Mouse (Mus musculus) forebrain, embryonic 16.5 days (tissue): ENCODE results near the gene 1700020N01Rik. TPM values are rescaled to one million over a fixed set of nuclear protein-coding genes. Genes with fewer than 3 reads are reported as not detected.

Experiments
- ATAC-seq: fragments of 200-750 bp; cut with Nextera tagmentation; 2 replicates; pipeline ENCODE4 v1.8.0; 2017; ENCODE audit warnings: mild to moderate bottlenecking, moderate library complexity
- H3K27ac ChIP-seq: fragments of 300-500 bp; sonication (generic); 2 replicates; pipeline ENCODE4 v1.5.1; 2014; ENCODE audit warnings: low read length, control low read depth
- H3K27me3 ChIP-seq: fragments of 300-500 bp; sonication (generic); replicated peaks from 2 replicates; pipeline ENCODE4 v1.6.1; 2014; ENCODE audit warnings: low read length; ENCODE audit not compliant: control insufficient read depth, insufficient read depth
- H3K36me3 ChIP-seq: fragments of 300-500 bp; sonication (generic); 2 replicates; pipeline ENCODE4 v1.6.1; 2014; ENCODE audit not compliant: control insufficient read depth, insufficient read depth
- H3K4me1 ChIP-seq: fragments of 300-500 bp; sonication (generic); replicated peaks from 2 replicates; pipeline ENCODE4 v1.6.1; 2014; ENCODE audit warnings: low read length; ENCODE audit not compliant: control insufficient read depth, insufficient read depth
- H3K4me2 ChIP-seq: fragments of 300-500 bp; sonication (generic); 2 replicates; pipeline ENCODE4 v1.6.1; 2014; ENCODE audit warnings: mild to moderate bottlenecking, low read length, control low read depth
- H3K4me3 ChIP-seq: fragments of 300-500 bp; sonication (generic); replicated peaks from 2 replicates; pipeline ENCODE4 v1.5.1; 2014; ENCODE audit warnings: mild to moderate bottlenecking, low read length, control low read depth
- H3K9ac ChIP-seq: fragments of 300-500 bp; sonication (generic); replicated peaks from 2 replicates; pipeline ENCODE4 v1.6.1; 2014; ENCODE audit warnings: low read depth, low read length, control low read depth
- H3K9me3 ChIP-seq: fragments of 300-500 bp; sonication (generic); 2 replicates; pipeline ENCODE4 v1.6.1; 2016; ENCODE audit warnings: low read length; ENCODE audit not compliant: control insufficient read depth
- WGBS: fragments of 180-500 bp; shearing (Covaris S2); extraction: QIAGEN DNeasy Blood & Tissue Kit; methylation state at CpG from one replicate; pipeline ENCODE4 v1.1.7; 2014; 5-methylcytosine and 5-hydroxymethylcytosine counted together
- polyA plus RNA-seq: library from polyadenylated mRNA; unstranded; fragments of >200 nt; fragmentation: Nextera tagmentation; extraction: Ambion mirVana; gene quantifications from 2 replicates; pipeline ENCODE4 v1.2.1, GENCODE M21; 2015

Gene 1700020N01Rik
- polyA plus RNA-seq, 1 experiment from 2014 or later, result not detected

- ATAC-seq, result no peak
- Histone ChIP-seq H3K4me1 (no peaks in the 10 kb centered on the region), H3K9me3 (no peaks in the 10 kb centered on the region), H3K4me2 (no peak overlapping the region), H3K27me3 (no peaks in the 10 kb centered on the region), H3K4me3 (no peak overlapping the region), H3K36me3 (no peaks in the 10 kb centered on the region), H3K9ac (no peak overlapping the region), H3K27ac (no peak overlapping the region)
- WGBS, result 67% methylated on average over 4 of the region's 4 CpGs
These were observed 4.7 kb upstream of the 1700020N01Rik start for GRCm38 (mm10) chr10:21588007-21588852.

GRCm38 (mm10) chr10:21600931-21601330 lies 8.0 kb downstream of the 1700020N01Rik start:
- WGBS, result 52% methylated on average over 5 of the region's 5 CpGs

GRCm38 (mm10) chr10:21604476-21604875 lies 11.5 kb downstream of the 1700020N01Rik start:
- no peak for ATAC-seq
- 63% methylated on average over 8 of the region's 8 CpGs for WGBS
- Histone ChIP-seq H3K27me3 (no peaks in the 10 kb centered on the region), H3K4me2 (no peak overlapping the region), H3K4me1 (peaks cover 15% of the 10 kb centered on the region), H3K27ac (no peak overlapping the region), H3K4me3 (no peak overlapping the region), H3K9ac (no peak overlapping the region), H3K9me3 (no peaks in the 10 kb centered on the region), H3K36me3 (no peaks in the 10 kb centered on the region)

More at GRCm38 (mm10) chr10:21600931-21601330, 8.0 kb downstream of the 1700020N01Rik start:
- no peak overlapping the region for H3K4me3 ChIP-seq
- no peaks in the 10 kb centered on the region for H3K27me3 ChIP-seq
- H3K4me1 ChIP-seq, result peaks cover 15% of the 10 kb centered on the region
- no peak for ATAC-seq
- no peaks in the 10 kb centered on the region for H3K36me3 ChIP-seq
- no peak overlapping the region for H3K27ac ChIP-seq
- H3K4me2 ChIP-seq, result no peak overlapping the region
- H3K9ac ChIP-seq, result no peak overlapping the region
- H3K9me3 ChIP-seq, result no peaks in the 10 kb centered on the region

- no peaks in the 10 kb centered on the region for H3K9me3 ChIP-seq
- no peak overlapping the region for H3K27ac ChIP-seq
- WGBS, result 39% methylated on average over 4 of the region's 4 CpGs
- no peak overlapping the region for H3K4me3 ChIP-seq
- no peak overlapping the region for H3K4me2 ChIP-seq
- H3K36me3 ChIP-seq, result no peaks in the 10 kb centered on the region
- ATAC-seq, result peak; percentile 46; the same call in 1 of the 2 replicates
- no peak overlapping the region for H3K9ac ChIP-seq
- peaks cover 15% of the 10 kb centered on the region for H3K4me1 ChIP-seq
- H3K27me3 ChIP-seq, result no peaks in the 10 kb centered on the region
These were observed 12.1 kb downstream of the 1700020N01Rik start for GRCm38 (mm10) chr10:21605011-21605571.

- H3K4me2 ChIP-seq, result no peak overlapping the region
- no peaks in the 10 kb centered on the region for H3K9me3 ChIP-seq
- H3K27me3 ChIP-seq, result no peaks in the 10 kb centered on the region
- H3K9ac ChIP-seq, result no peak overlapping the region
- WGBS, result 73% methylated on average over 5 of the region's 5 CpGs
- H3K36me3 ChIP-seq, result no peaks in the 10 kb centered on the region
- no peak overlapping the region for H3K27ac ChIP-seq
- no peak overlapping the region for H3K4me3 ChIP-seq
- peaks cover 15% of the 10 kb centered on the region for H3K4me1 ChIP-seq
- ATAC-seq, result peak; percentile 76
These were observed 12.7 kb downstream of the 1700020N01Rik start for GRCm38 (mm10) chr10:21605601-21606000.

- Histone ChIP-seq H3K9ac (no peak overlapping the region), H3K4me3 (no peak overlapping the region), H3K9me3 (no peaks in the 10 kb centered on the region), H3K27me3 (no peaks in the 10 kb centered on the region), H3K4me1 (peaks cover 15% of the 10 kb centered on the region), H3K4me2 (no peak overlapping the region), H3K36me3 (no peaks in the 10 kb centered on the region), H3K27ac (no peak overlapping the region)
- ATAC-seq, result no peak
- WGBS, result 52% methylated on average over 5 of the region's 5 CpGs
These were observed 14.0 kb downstream of the 1700020N01Rik start for GRCm38 (mm10) chr10:21606931-21607330.

- ATAC-seq, result no peak
- H3K4me3 ChIP-seq, result no peak overlapping the region
- H3K27ac ChIP-seq, result no peak overlapping the region
- WGBS, result 76% methylated on average over 2 of the region's 2 CpGs
- H3K4me2 ChIP-seq, result no peak overlapping the region
- no peaks in the 10 kb centered on the region for H3K9me3 ChIP-seq
- H3K9ac ChIP-seq, result no peak overlapping the region
- peaks cover 11% of the 10 kb centered on the region for H3K4me1 ChIP-seq
- no peaks in the 10 kb centered on the region for H3K27me3 ChIP-seq
- H3K36me3 ChIP-seq, result no peaks in the 10 kb centered on the region
These were observed 16.6 kb downstream of the 1700020N01Rik start for GRCm38 (mm10) chr10:21609583-21609982.

GRCm38 (mm10) chr10:21613021-21613860 lies 20.3 kb downstream of the 1700020N01Rik start:
- no peak overlapping the region for H3K4me2 ChIP-seq
- H3K4me1 ChIP-seq, result no peaks in the 10 kb centered on the region
- WGBS, result 86% methylated on average over 4 of the region's 4 CpGs

GRCm38 (mm10) chr10:21614520-21614919 lies 21.6 kb downstream of the 1700020N01Rik start:
- H3K4me2 ChIP-seq, result no peak overlapping the region
- 91% methylated on average over 1 of the region's 1 CpGs for WGBS
- no peak for ATAC-seq
- H3K36me3 ChIP-seq, result no peaks in the 10 kb centered on the region
- no peaks in the 10 kb centered on the region for H3K9me3 ChIP-seq
- H3K27ac ChIP-seq, result no peak overlapping the region
- no peaks in the 10 kb centered on the region for H3K27me3 ChIP-seq
- no peak overlapping the region for H3K9ac ChIP-seq
- no peak overlapping the region for H3K4me3 ChIP-seq
- H3K4me1 ChIP-seq, result no peaks in the 10 kb centered on the region; the same call in 1 of the 2 replicates

More at GRCm38 (mm10) chr10:21613021-21613860, 20.3 kb downstream of the 1700020N01Rik start:
- Histone ChIP-seq H3K27ac (no peak overlapping the region), H3K9ac (no peak overlapping the region), H3K4me3 (no peak overlapping the region), H3K9me3 (no peaks in the 10 kb centered on the region), H3K27me3 (no peaks in the 10 kb centered on the region), H3K36me3 (no peaks in the 10 kb centered on the region)
- no peak for ATAC-seq
